Mouse (Mus musculus) macrophage (primary cell): ENCODE data around the gene Cabcoco1. TPM values are rescaled to one million over a fixed set of nuclear protein-coding genes. Genes with fewer than 3 reads are reported as not detected.

ENCODE experiments used
- H3K27ac ChIP-seq: fragments of 350-480 bp; formaldehyde crosslinking; 2 replicates; pipeline ENCODE4 v1.9.0; 2021
- H3K36me3 ChIP-seq: fragments of 350-480 bp; formaldehyde crosslinking; 2 replicates; pipeline ENCODE4 v1.9.0; 2021; ENCODE audit errors: inconsistent target
- H3K4me3 ChIP-seq: fragments of 350-480 bp; formaldehyde crosslinking; 2 replicates; pipeline ENCODE4 v1.9.0; 2021; ENCODE audit errors: inconsistent target
- H3K79me2 ChIP-seq: fragments of 350-480 bp; formaldehyde crosslinking; 2 replicates; pipeline ENCODE4 v1.9.0; 2021; ENCODE audit errors: inconsistent target
- WGBS: methylation state at CpG from one replicate; pipeline ENCODE4 v1.1.7; 2026; ENCODE audit warnings: inconsistent platforms; ENCODE audit not compliant: missing documents; 5-methylcytosine and 5-hydroxymethylcytosine counted together
- polyA plus RNA-seq: library from polyadenylated mRNA; stranded (reverse); fragments of 250-400 nt; gene quantifications from 3 replicates; pipeline ENCODE4 v1.2.4, GENCODE M21; 2018; ENCODE audit warnings: inconsistent platforms

The Cabcoco1 gene
- polyA plus RNA-seq, 1 experiment from 2014 or later = not detected

DNA sequence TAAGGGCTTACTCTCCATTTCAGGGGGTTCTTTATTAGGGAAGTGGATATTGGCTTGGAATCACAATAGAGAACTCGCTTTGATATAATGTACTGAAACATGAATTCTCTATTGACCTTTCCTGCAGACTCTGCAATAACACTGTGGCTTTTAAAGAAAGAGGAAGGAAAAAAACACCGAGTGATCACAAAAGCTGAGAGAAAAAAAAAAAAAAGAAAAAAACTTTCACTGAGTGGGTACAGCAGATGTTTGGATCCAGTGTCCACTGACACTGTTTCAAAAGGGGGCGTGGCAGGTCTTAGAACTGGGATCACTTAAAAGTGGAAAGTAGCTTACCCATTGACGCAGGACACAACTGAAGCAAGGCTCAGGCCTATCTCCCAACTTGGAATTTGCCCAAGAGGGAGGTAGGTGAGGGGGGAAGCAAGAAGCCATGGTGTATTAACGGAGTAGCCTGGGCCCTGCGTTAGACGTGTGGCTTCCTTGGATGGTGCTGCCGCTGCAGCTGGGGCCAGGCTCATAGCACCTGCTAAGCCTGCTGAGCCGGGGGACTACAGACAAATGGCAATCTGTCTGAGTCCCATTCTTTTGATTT, 107.6 kb downstream of the Cabcoco1 start:
- H3K27ac ChIP-seq = no peak overlapping the region
- WGBS = 46% methylated on average over 9 of the region's 9 CpGs
- no peaks in the 10 kb centered on the region for H3K36me3 ChIP-seq
- no peaks in the 10 kb centered on the region for H3K79me2 ChIP-seq
- no peak overlapping the region for H3K4me3 ChIP-seq

DNA sequence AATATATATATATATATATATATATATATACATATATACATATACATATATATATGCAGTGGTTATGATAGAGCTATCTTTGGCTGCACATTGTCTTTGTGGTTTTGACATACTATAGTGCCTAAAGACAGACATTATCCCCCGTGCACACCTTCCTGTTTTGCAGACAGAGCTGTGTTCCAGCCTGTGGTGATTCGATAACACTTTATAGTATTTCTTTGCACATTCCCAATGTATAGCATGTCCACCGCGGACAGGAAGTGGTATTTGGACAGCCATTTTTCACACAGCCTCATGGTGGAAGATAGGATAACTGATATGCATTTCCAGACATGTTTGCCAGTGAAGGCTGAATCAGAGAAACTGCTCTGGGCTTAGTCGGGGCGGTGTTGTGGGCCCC, 110.3 kb downstream of the Cabcoco1 start:
- Histone ChIP-seq H3K79me2 (no peaks in the 10 kb centered on the region), H3K36me3 (no peaks in the 10 kb centered on the region), H3K4me3 (no peak overlapping the region), H3K27ac (no peak overlapping the region)
- 23% methylated on average over 6 of the region's 6 CpGs for WGBS

DNA sequence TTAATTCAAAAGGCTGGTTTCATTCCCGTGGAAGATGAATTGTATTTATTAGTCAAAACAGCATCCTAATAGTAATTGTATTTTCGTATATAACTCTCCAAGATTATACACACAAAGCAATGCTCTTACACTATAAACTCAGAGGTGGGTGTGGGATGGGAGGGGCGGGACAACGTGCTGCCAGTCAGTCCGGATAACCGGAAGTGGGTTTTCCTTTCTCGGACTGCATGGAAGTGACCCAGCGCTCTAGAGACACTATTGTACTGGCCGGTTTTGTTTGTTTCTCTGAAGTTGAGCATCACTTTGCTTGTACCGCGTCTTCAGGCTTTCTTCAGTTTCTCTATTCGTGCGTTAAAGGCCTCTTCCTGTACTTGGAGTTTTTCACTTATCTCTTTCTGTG, 110.8 kb downstream of the Cabcoco1 start:
- Histone ChIP-seq H3K4me3 (no peak overlapping the region), H3K79me2 (no peaks in the 10 kb centered on the region), H3K27ac (no peak overlapping the region), H3K36me3 (no peaks in the 10 kb centered on the region)
- 44% methylated on average over 12 of the region's 13 CpGs for WGBS

DNA sequence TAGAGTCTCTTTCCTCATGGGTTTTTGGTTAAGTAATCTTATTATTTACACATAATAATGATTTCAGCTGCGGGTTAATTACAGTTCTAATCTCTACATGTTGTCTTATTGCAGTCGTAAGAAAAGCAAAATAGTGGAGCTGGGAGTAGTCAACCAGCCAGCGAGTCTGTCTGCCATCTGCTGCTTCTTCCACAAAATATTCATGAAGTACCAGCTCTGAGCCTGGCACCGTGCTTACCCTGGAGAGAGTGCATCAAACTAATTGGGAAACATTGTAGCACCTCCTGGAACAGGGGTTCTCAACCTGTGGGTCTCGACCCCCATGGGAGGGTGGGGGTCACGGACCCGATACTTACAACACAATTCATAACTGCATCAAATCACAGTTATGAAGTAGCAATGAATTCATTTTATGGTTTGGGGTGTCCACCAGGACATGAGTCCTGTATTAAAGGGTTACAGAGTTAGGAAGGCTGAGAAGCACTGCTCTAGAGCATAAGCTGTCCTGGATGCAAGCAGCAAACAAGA, 121.2 kb downstream of the Cabcoco1 start:
- no peak overlapping the region for H3K27ac ChIP-seq
- H3K79me2 ChIP-seq = no peaks in the 10 kb centered on the region
- no peaks in the 10 kb centered on the region for H3K36me3 ChIP-seq
- no peak overlapping the region for H3K4me3 ChIP-seq
- WGBS = 92% methylated on average over 7 of the region's 7 CpGs

DNA sequence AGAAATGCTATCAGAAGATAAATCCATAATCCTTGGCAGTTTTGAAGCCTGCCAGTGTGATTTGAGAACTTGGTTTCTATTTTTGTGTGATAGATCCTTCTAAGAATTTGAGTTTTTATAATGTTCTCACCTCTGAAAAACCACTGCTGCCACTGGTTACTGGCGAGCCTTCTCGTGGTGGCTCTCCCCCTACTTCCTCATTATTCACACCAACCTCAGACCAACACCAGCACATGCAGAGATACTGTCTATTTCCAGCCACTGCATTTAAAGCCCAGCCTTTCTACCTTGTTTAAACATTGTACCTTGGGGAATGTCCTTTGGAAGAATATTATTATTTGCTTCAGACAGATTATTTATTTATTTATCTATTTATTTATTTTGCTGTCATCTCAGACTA, 121.8 kb downstream of the Cabcoco1 start:
- Histone ChIP-seq H3K4me3 (no peak overlapping the region), H3K79me2 (no peaks in the 10 kb centered on the region), H3K27ac (no peak overlapping the region), H3K36me3 (no peaks in the 10 kb centered on the region)
- WGBS = 7% methylated on average over 2 of the region's 2 CpGs

DNA sequence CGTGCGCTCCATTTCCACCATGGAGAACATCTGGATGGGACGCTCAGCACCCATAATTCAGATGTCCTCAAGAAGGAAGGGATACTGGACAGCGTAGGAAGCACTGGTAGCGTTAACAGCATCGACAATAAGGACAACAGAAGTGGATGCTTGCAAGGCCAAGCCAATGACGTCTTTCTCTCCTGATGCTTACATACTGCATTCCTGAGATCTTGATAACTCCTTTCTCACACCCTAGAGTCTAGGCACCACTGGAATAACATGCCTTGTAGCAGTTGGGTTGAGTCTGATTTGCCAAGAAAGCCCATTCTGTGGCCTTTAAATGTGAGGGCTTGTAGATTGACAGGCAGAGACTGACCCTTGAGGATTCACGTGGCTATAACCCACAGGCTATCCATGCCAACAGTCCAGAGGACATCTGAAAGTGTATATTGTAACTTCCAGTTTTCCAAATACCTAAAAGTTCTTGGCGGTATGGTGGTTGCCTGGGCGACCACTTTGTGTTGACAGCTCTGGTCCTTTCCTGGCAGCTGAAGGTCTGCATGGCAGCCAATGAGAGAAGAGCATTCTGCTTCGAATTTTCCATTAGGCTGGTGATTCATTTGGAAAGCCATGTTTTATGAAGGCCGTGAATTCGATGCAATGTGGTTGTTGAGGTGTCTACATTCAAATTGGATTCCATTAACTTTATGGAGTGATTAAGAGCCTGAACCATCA, 124.5 kb downstream of the Cabcoco1 start:
- no peaks in the 10 kb centered on the region for H3K36me3 ChIP-seq
- H3K79me2 ChIP-seq = no peaks in the 10 kb centered on the region
- 95% methylated on average over 13 of the region's 13 CpGs for WGBS

DNA sequence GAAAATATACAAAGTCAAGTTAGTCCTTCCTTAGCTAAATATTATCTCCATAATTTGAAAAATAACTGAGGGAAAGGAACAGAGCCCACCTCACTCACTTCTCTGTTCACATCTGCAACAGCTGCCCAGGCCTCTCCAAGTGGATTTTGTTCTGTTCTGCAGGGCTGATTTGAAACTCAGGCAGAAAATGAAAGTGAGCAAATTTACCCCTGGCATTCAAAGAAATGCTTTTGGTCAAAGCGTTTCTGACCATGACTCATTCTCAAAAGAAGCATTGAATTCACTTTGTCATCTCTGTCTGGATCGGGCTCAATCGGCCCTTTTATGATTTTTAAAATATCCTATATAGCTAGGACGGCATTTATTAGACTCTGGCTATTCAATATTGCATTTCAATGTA, 135.8 kb downstream of the Cabcoco1 start:
- no peaks in the 10 kb centered on the region for H3K79me2 ChIP-seq
- H3K27ac ChIP-seq = no peak overlapping the region
- no peak overlapping the region for H3K4me3 ChIP-seq
- H3K36me3 ChIP-seq = no peaks in the 10 kb centered on the region
- 92% methylated on average over 4 of the region's 4 CpGs for WGBS

More for the DNA sequence above, 124.5 kb downstream of the Cabcoco1 start:
- Histone ChIP-seq H3K4me3 (no peak overlapping the region), H3K27ac (no peak overlapping the region)

DNA sequence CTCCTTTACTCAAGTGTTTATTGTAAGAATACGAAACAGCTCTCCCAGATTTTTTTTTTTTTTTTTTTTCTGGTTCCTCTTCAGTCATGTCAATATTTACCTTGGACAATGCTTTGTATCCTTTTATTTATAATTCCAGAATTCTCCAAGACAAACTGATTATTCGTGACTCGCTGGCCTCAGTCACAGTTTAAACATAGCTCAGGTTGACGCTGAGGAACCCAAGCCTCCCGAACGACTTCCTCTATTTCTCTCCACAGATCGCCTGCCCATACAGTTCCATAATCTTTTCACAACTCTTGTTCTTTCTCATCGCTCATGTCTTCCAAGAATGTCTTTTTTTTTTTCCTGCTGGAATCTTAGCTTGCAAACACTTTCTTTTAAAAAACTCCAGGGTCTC, 144.9 kb downstream of the Cabcoco1 start:
- WGBS = 19% methylated on average over 8 of the region's 8 CpGs

DNA sequence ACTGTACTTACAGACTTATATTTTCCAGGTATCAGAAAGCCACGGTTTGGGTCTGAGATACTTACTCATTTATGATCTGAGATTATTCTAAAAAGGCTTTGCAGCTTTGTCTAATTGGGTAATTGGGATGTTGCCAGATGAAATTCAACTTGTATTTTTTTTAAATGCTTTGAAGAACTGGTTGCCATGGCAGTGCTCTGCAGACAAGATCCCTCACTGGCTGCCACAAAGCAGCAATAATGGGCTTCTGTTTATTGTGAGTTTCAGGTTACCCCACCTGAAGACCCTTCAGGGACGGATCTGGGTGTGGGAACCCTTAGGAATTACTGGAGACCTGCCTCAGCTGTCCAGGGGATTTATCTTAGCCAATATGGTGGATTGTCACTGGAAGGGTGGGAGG, 145.6 kb downstream of the Cabcoco1 start:
- Histone ChIP-seq H3K27ac (no peak overlapping the region), H3K4me3 (no peak overlapping the region), H3K36me3 (no peaks in the 10 kb centered on the region), H3K79me2 (no peaks in the 10 kb centered on the region)
- WGBS = 86% methylated on average over 2 of the region's 2 CpGs

More for the DNA sequence above, 144.9 kb downstream of the Cabcoco1 start:
- no peaks in the 10 kb centered on the region for H3K79me2 ChIP-seq
- H3K36me3 ChIP-seq = no peaks in the 10 kb centered on the region
- no peak overlapping the region for H3K27ac ChIP-seq
- H3K4me3 ChIP-seq = no peak overlapping the region

DNA sequence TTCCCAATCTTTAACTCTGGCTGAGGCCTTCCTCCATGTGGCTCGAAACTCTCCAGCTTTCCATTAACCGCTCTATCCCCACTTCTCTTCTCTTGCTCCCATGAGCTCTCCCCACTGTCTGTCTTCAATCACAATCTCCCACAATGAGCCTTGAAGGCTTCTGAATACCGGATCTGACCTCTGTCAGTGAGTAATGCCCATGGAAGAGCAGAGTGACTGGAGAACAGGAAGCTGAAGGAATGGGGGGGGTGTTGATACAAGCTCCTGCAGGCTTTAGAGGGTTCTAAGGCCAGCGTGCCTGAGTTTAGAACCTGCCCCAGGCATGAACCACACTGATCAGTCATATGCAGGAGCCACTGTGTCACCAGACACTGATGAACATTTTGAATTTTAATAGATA, 150.1 kb downstream of the Cabcoco1 start:
- WGBS = 89% methylated on average over 4 of the region's 4 CpGs
- H3K79me2 ChIP-seq = no peaks in the 10 kb centered on the region
- no peaks in the 10 kb centered on the region for H3K36me3 ChIP-seq
- no peak overlapping the region for H3K4me3 ChIP-seq
- H3K27ac ChIP-seq = no peak overlapping the region

DNA sequence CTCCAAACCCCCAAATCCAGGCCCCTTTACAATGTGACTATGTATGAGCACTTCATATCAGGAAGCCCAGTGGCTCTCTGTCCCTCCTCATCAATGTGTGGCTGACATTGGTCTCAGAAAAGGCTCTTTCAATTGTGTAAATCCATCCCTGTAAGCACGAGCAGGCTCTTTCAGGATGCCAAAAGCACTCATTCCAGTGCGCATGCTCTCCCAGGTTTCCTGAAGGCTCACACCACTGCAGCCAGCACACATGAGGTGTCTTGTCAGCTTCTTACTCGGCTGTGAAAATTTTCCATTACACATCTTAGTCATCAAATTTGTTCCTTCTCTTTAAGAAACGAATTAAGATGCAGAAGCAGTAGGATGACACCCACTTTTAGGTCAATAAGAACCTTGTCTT, 152.9 kb downstream of the Cabcoco1 start:
- H3K36me3 ChIP-seq = no peaks in the 10 kb centered on the region
- H3K27ac ChIP-seq = no peak overlapping the region
- no peaks in the 10 kb centered on the region for H3K79me2 ChIP-seq
- H3K4me3 ChIP-seq = no peak overlapping the region
- 94% methylated on average over 4 of the region's 4 CpGs for WGBS

DNA sequence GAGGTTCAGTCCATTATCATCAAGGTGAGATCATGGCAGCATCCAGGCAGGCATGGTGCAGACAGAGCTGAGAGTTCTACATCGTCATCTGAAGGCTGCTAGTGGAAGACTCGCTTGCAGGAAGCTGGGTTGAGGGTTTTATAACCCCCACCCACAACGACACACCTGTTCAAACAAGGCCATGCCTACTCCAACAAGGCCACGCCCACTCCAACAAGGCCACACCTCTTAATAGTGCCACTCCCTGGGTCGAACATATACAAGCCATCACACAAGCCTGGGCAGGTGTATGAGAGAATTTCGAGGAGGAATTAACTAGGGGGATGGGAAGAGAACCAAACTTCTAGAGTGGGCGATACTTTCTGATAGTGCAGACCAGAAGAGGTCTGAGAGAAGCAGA, 153.6 kb downstream of the Cabcoco1 start:
- Histone ChIP-seq H3K4me3 (no peak overlapping the region), H3K79me2 (no peaks in the 10 kb centered on the region), H3K27ac (no peak overlapping the region), H3K36me3 (no peaks in the 10 kb centered on the region)
- WGBS = 94% methylated on average over 7 of the region's 7 CpGs

Other genes with a start within 250 kb of the Cabcoco1 start
- 0.28 to 0.90 TPM (median 0.66 TPM) in 3 replicates for gene Tmem26, start 181.8 kb upstream of the Cabcoco1 start, polyA plus RNA-seq